Mouse (Mus musculus): ENCODE results near the gene Eng. TPM values are rescaled to one million over a fixed set of nuclear protein-coding genes. Genes with fewer than 3 reads are reported as not detected.

The Eng gene
- total RNA-seq, 2 experiments from 2014 or later = 23.9 to 26.7 TPM

DNA sequence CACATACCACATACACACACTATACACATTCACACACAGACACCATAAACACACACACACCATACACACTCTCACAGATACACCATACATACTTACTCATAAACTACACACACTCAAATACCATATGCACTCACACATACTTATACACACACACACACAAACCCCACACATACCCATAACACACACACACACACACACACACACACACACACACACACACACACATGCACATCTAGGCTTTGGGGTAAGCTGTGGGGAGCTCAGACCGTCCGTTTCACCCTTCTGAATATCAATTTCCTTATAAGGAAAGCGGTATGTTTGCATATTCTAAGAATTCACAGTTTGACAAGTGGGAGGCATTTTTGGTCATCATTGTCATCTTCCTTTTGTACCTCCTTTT is 76.2 kb downstream of the Eng start:
- no peak for DNase-seq
- intact Hi-C loops (cut with DNase I) = no loop called here

DNA sequence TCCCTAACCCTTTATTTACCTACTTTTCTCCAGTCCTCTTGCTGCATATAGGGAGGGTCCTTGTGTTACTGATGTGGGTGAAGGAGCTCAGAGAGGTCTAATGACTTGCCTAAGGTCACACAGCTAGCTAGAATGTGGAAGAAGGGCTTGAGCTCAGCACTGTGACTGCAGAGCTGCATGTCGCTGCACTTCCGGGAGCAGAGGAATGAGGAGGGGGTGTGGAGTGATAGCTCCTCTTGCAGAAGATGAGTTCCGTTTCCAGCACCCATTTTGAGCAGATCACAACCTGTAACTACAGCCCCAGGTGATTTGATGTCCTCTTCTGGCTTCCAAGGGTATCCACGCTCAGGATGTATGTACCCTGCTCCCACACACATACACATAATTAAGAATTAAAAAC is 77.8 kb downstream of the Eng start:
- intact Hi-C loops (cut with DNase I) = no loop called here
- no peak for DNase-seq

GRCm38 (mm10) chr2:32724832-32725790 is 78.7 kb downstream of the Eng start:
- no peak for DNase-seq
- intact Hi-C loops (cut with DNase I) = no loop called here

DNA sequence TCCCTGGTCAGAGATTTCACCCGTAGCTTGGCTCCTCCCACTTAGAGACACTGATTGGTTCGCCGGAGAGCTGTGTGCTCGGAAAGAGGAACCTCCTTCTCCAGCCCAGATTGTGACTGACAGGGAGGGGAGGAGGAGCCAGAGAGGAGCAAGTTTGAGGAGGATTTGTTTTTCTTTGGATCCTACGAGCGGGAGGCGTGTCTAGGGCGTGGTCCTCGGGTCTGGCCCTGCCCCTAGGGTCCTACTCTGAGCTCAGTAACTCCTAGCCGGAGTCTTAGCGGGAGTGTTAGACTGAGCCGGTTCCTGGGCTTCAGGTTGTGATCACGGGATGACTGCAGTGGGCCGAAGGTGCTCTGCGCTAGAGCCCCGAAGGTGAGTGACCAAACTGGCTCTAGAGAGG is 81.0 kb downstream of the Eng start:
- intact Hi-C loops (cut with DNase I) = no loop called here
- DNase-seq = peak; percentile 91 to 93

- peak in 1 of 2 experiments; percentile 47 for DNase-seq
- intact Hi-C loops (cut with DNase I) = no loop called here
Observed at GRCm38 (mm10) chr2:32728463-32728862, 82.1 kb downstream of the Eng start.

DNA sequence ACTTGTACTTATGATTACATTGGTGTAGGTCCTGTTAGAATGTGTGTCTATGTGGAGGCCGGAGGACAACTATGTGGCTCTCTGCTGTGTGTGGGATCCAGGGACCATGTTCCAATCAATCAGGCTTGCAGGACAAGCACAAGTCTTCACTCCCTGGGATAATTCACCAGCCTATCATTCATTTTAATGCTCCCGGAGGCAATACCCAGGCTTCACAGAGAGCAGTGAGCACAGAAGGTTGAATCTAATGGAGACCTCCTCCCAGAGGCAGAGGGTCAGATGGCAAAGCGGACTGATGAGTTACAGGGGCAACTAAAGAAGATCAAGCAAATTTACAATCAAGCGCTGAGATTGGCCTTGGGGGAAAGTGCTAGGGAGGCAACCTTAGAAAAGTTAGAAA is 83.2 kb downstream of the Eng start:
- intact Hi-C loops (cut with DNase I) = no loop called here

GRCm38 (mm10) chr2:32730854-32731253 is 84.5 kb downstream of the Eng start:
- intact Hi-C loops (cut with DNase I) = no loop called here
- no peak for DNase-seq

More for the DNA sequence above, 83.2 kb downstream of the Eng start:
- no peak for DNase-seq

DNA sequence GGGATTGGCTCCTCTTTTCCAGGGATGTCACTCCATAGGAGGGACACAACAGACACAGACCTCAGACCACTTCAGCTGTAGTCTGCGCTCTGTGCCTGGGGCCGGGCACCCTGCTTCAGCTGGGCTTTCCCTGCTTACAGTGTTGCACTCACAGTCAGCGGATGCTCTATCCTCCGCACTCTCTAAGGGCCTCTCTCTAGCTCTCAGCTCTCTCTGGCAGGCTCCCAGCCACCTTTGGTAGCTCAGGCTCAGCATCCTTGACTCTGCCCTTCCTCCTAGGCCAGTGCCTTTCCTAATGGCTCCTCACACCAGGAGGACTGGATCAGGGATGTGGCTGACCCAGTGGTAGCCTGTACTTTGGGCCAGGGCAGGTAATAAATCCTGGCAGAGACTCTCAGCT is 85.5 kb downstream of the Eng start:
- DNase-seq = no peak
- intact Hi-C loops (cut with DNase I) = no loop called here

Small RNA genes lying within 50 kb of the gene (microRNA-seq; reads per million reads assigned to microRNA genes)
- 0 reads per million in 2 experiments for gene Gm47291
- 0 reads per million in 2 experiments for gene Mir1954
- gene Mir2861 = 0 reads per million in 2 experiments
- gene Mir3960 = 0 reads per million in 2 experiments
- gene Mir8093 = 0 reads per million in 2 experiments

Other genes with a start within 250 kb of the Eng start
- 1 to 10 TPM; 1.8 to 1.9 TPM for gene Naif1, start 196.1 kb upstream of the Eng start, total RNA-seq (2021)
- 100 to 1,000 TPM in 1 of 2 experiments, 10 to 100 TPM in 1; 71.7 to 145 TPM for gene Slc25a25, start 195.2 kb upstream of the Eng start, total RNA-seq (2021)
- gene Fam102a, start 111.3 kb upstream of the Eng start, total RNA-seq (2021) = 1 to 10 TPM; 2.6 to 2.7 TPM
- gene Dpm2, start 75.7 kb upstream of the Eng start, total RNA-seq (2021) = 10 to 100 TPM; 10.3 to 11.0 TPM
- gene Pip5kl1, start 71.8 kb upstream of the Eng start, total RNA-seq (2021) = not detected
- gene 9430097D07Rik, start 70.9 kb upstream of the Eng start, total RNA-seq (2021) = not detected
- gene St6galnac4, start 59.5 kb upstream of the Eng start, total RNA-seq (2021) = 10 to 100 TPM; 14.1 to 21.7 TPM
- 10 to 100 TPM; 34.9 to 46.5 TPM for gene St6galnac6, start 46.9 kb upstream of the Eng start, total RNA-seq (2021)
- gene Ak1, start 24.8 kb upstream of the Eng start, total RNA-seq (2021) = 1,000 to 10,000 TPM; 1,818 to 2,240 TPM
- 1 to 10 TPM; 4.4 to 4.5 TPM for gene Fpgs, start 57.5 kb downstream of the Eng start, total RNA-seq (2021)
- 10 to 100 TPM; 18.1 to 21.0 TPM for gene Cdk9, start 66.5 kb downstream of the Eng start, total RNA-seq (2021)
- 1 to 10 TPM; 6.4 to 7.0 TPM for gene Sh2d3c, start 74.5 kb downstream of the Eng start, total RNA-seq (2021)
- gene 6330409D20Rik, start 94.4 kb downstream of the Eng start, total RNA-seq (2021) = not detected
- 1 to 10 TPM; 3.9 to 5.1 TPM for gene Tor2a, start 110.6 kb downstream of the Eng start, total RNA-seq (2021)
- gene Ttc16, start 129.0 kb downstream of the Eng start, total RNA-seq (2021) = not detected
- gene Ptrh1, start 129.2 kb downstream of the Eng start, total RNA-seq (2021) = 1 to 10 TPM; 2.0 to 2.1 TPM
- not detected for gene Cfap157, start 137.8 kb downstream of the Eng start, total RNA-seq (2021)
- gene Stxbp1, start 200.7 kb downstream of the Eng start, total RNA-seq (2021) = 1 to 10 TPM; 2.2 to 3.6 TPM
- gene Fam129b, start 229.5 kb downstream of the Eng start, total RNA-seq (2021) = 1 to 10 TPM; 5.5 to 7.7 TPM